Mouse (Mus musculus): ENCODE data around the gene Kcnn1.

- no peak for TF ChIP-seq POLR2A (IDR thresholded peaks at IDR 0.05; ENCODE audit: borderline replicate concordance, insufficient read depth, low read length)
- TF ChIP-seq CTCF (IDR thresholded peaks at IDR 0.05; ENCODE audit: borderline replicate concordance, insufficient read depth, low read depth, low read length): no peak
Measured at GRCm38 (mm10) chr8:70840590-70840989, 22.5 kb downstream of the Kcnn1 start.

All from cerebellum, adult 2 months (tissue).